Mouse (Mus musculus) MEL (cell line): ENCODE measurements around the gene Cebpzos. TPM values are rescaled to one million over a fixed set of nuclear protein-coding genes. Genes with fewer than 3 reads are reported as not detected.
A peak's percentile ranks its signal among the peaks of the same experiment; 100 is the strongest.

Experiments used
- DNase-seq: peaks from one replicate; pipeline ENCODE4 v3.0.0; 2011; ENCODE audit warnings: low read depth, low spot score
- H3K27ac ChIP-seq: 2 replicates; pipeline ENCODE4 v1.5.1; 2012; ENCODE audit warnings: low read depth, mild to moderate bottlenecking, control low read depth, low read length, moderate library complexity; ENCODE audit not compliant: control insufficient read depth
- H3K27me3 ChIP-seq, 2 experiments: fragments of 150-350 bp in 1 of 2; sonication (generic) in 1 of 2; 2 replicates each; pipeline ENCODE4 v1.6.1; 2012; ENCODE audit warnings: low read length in 2 of 2, mild to moderate bottlenecking in 2 of 2, improper control_type of control experiment in 1 of 2, moderate library complexity in 1 of 2; ENCODE audit not compliant: insufficient read depth in 2 of 2, control insufficient read depth in 1 of 2
- H3K36me3 ChIP-seq, 2 experiments: 2 replicates each; pipeline ENCODE4 v1.6.1; 2012 to 2014; ENCODE audit warnings: low read length in 2 of 2, improper control_type of control experiment in 1 of 2, inconsistent platforms in 1 of 2, mild to moderate bottlenecking in 1 of 2; ENCODE audit not compliant: insufficient read depth in 2 of 2, control insufficient read depth in 1 of 2
- H3K4me1 ChIP-seq, 2 experiments: fragments of 150-350 bp in 1 of 2; sonication (generic) in 1 of 2; 2 replicates each; pipeline ENCODE4 v1.6.1; 2012; ENCODE audit warnings: low read length in 2 of 2, improper control_type of control experiment in 1 of 2, mild to moderate bottlenecking in 1 of 2; ENCODE audit not compliant: insufficient read depth in 2 of 2, control insufficient read depth in 1 of 2
- H3K4me3 ChIP-seq, 2 experiments: fragments of 150-350 bp in 1 of 2; sonication (generic) in 1 of 2; 2 replicates each; pipeline ENCODE4 v1.5.1; 2012; ENCODE audit warnings: low read depth in 2 of 2, low read length in 2 of 2, mild to moderate bottlenecking in 2 of 2, moderate library complexity in 2 of 2, control low read depth in 1 of 2, improper control_type of control experiment in 1 of 2; ENCODE audit not compliant: control insufficient read depth in 1 of 2, insufficient read depth in 1 of 2
- H3K79me2 ChIP-seq: 2 replicates; pipeline ENCODE4 v1.6.1; 2012; ENCODE audit warnings: mild to moderate bottlenecking, low read length, moderate library complexity; ENCODE audit not compliant: control insufficient read depth, poor library complexity, insufficient read depth
- H3K9ac ChIP-seq: 2 replicates; pipeline ENCODE4 v1.6.1; 2012; ENCODE audit warnings: low read depth, mild to moderate bottlenecking, control low read depth, low read length, moderate library complexity; ENCODE audit not compliant: control insufficient read depth, poor library complexity, severe bottlenecking
- H3K9me3 ChIP-seq: fragments of 150-350 bp; sonication (generic); replicated peaks from 2 replicates; pipeline ENCODE4 v1.6.1; 2012; ENCODE audit warnings: mild to moderate bottlenecking, low read length, improper control_type of control experiment, moderate library complexity; ENCODE audit not compliant: insufficient read depth
- CHD1 ChIP-seq: IDR thresholded peaks from 2 replicates; pipeline ENCODE4 v1.6.1; 2012; ENCODE audit warnings: low read depth, mild to moderate bottlenecking, inconsistent platforms, low read length, improper control_type of control experiment
- E2F4 ChIP-seq: IDR thresholded peaks from 2 replicates; pipeline ENCODE4 v1.6.1; 2011; ENCODE audit warnings: low read depth, low read length, improper control_type of control experiment, borderline replicate concordance
- ELF1 ChIP-seq: IDR thresholded peaks from 2 replicates; pipeline ENCODE4 v1.6.1; 2014; ENCODE audit warnings: low read depth, mild to moderate bottlenecking, inconsistent platforms, low read length, improper control_type of control experiment, moderate library complexity
- EP300 ChIP-seq, 2 experiments: IDR thresholded peaks; 2 replicates each; pipeline ENCODE4 v1.6.1; 2011; ENCODE audit warnings: improper control_type of control experiment in 2 of 2, low read length in 2 of 2, low read depth in 1 of 2, mild to moderate bottlenecking in 1 of 2
- ETS1 ChIP-seq: IDR thresholded peaks from 2 replicates; pipeline ENCODE4 v1.6.1; 2012; ENCODE audit warnings: low read depth, mild to moderate bottlenecking, inconsistent platforms, low read length, improper control_type of control experiment, moderate library complexity
- HCFC1 ChIP-seq: IDR thresholded peaks from 2 replicates; pipeline ENCODE4 v1.6.1; 2012; ENCODE audit warnings: low read depth, mild to moderate bottlenecking, inconsistent platforms, low read length, improper control_type of control experiment, moderate library complexity
- JUND ChIP-seq: IDR thresholded peaks from 2 replicates; pipeline ENCODE4 v1.6.1; 2011; ENCODE audit warnings: low read depth, mild to moderate bottlenecking, improper control_type of control experiment, low read length
- KAT2A ChIP-seq: conservative IDR thresholded peaks from 2 replicates; pipeline ENCODE4 v1.6.1; 2012; ENCODE audit warnings: low read depth, low read length, improper control_type of control experiment, inconsistent platforms
- MAFK ChIP-seq: IDR thresholded peaks from 2 replicates; pipeline ENCODE4 v1.6.1; 2011; ENCODE audit warnings: low read depth, mild to moderate bottlenecking, low read length, improper control_type of control experiment, borderline replicate concordance
- MAZ ChIP-seq: IDR thresholded peaks from 2 replicates; pipeline ENCODE4 v1.6.1; 2012; ENCODE audit warnings: low read depth, mild to moderate bottlenecking, inconsistent platforms, low read length, improper control_type of control experiment
- MEF2A ChIP-seq: IDR thresholded peaks from 2 replicates; pipeline ENCODE4 v1.6.1; 2014; ENCODE audit warnings: low read depth, mild to moderate bottlenecking, inconsistent platforms, low read length, improper control_type of control experiment; ENCODE audit not compliant: poor library complexity, insufficient replicate concordance, severe bottlenecking; ENCODE audit errors: extremely low read depth
- MYB ChIP-seq: IDR thresholded peaks from 2 replicates; pipeline ENCODE4 v1.6.1; 2011; ENCODE audit warnings: mild to moderate bottlenecking, low read depth, low read length, improper control_type of control experiment
- MYC ChIP-seq: IDR thresholded peaks from 2 replicates; pipeline ENCODE4 v1.6.1; 2011; ENCODE audit warnings: low read depth, mild to moderate bottlenecking, low read length, improper control_type of control experiment, moderate library complexity
- NELFE ChIP-seq: IDR thresholded peaks from 2 replicates; pipeline ENCODE4 v1.6.1; 2011; ENCODE audit warnings: low read depth, low read length, improper control_type of control experiment
- NRF1 ChIP-seq: IDR thresholded peaks from 2 replicates; pipeline ENCODE4 v1.6.1; 2014; ENCODE audit warnings: low read depth, mild to moderate bottlenecking, inconsistent platforms, low read length, improper control_type of control experiment, moderate library complexity; ENCODE audit not compliant: poor library complexity, insufficient read depth, severe bottlenecking
- POLR2AphosphoS2 ChIP-seq: IDR thresholded peaks from 2 replicates; pipeline ENCODE4 v1.6.1; 2011; ENCODE audit warnings: low read length, improper control_type of control experiment
- POLR2AphosphoS5 ChIP-seq: IDR thresholded peaks from 2 replicates; pipeline ENCODE4 v1.6.1; 2012; ENCODE audit warnings: low read depth, borderline replicate concordance, mild to moderate bottlenecking, inconsistent platforms, low read length, moderate library complexity, mixed read lengths
- RCOR1 ChIP-seq: IDR thresholded peaks from 2 replicates; pipeline ENCODE4 v1.6.1; 2012; ENCODE audit warnings: low read depth, mild to moderate bottlenecking, inconsistent platforms, low read length, improper control_type of control experiment
- SMC3 ChIP-seq: IDR thresholded peaks from 2 replicates; pipeline ENCODE4 v1.6.1; 2011; ENCODE audit warnings: low read depth, low read length, improper control_type of control experiment
- TAL1 ChIP-seq: IDR thresholded peaks from 2 replicates; pipeline ENCODE4 v1.6.1; 2012; ENCODE audit warnings: mild to moderate bottlenecking, inconsistent platforms, low read length, moderate library complexity, mixed read lengths
- TCF12 ChIP-seq: IDR thresholded peaks from 2 replicates; pipeline ENCODE4 v1.6.1; 2014; ENCODE audit warnings: low read depth, mild to moderate bottlenecking, inconsistent platforms, low read length, improper control_type of control experiment, moderate library complexity
- UBTF ChIP-seq: IDR thresholded peaks from 2 replicates; pipeline ENCODE4 v1.6.1; 2012; ENCODE audit warnings: low read depth, mild to moderate bottlenecking, inconsistent platforms, low read length, improper control_type of control experiment, moderate library complexity, borderline replicate concordance; ENCODE audit not compliant: insufficient read depth
- USF1 ChIP-seq: IDR thresholded peaks from 2 replicates; pipeline ENCODE4 v1.6.1; 2014; ENCODE audit warnings: low read depth, mild to moderate bottlenecking, inconsistent platforms, low read length, improper control_type of control experiment, moderate library complexity
- ZNF384 ChIP-seq: IDR thresholded peaks from 2 replicates; pipeline ENCODE4 v1.6.1; 2012; ENCODE audit warnings: low read depth, mild to moderate bottlenecking, inconsistent platforms, low read length, improper control_type of control experiment
- polyA plus RNA-seq, 2 experiments: library from polyadenylated mRNA; stranded (reverse) in 1 of 2; unstranded in 1 of 2; fragments of >175 nt in 1 of 2; fragments of >200 nt in 1 of 2; gene quantifications; 2 replicates each; pipeline versions ENCODE4 v1.2.1 to v1.2.4; 2012; ENCODE audit warnings: low replicate concordance in 2 of 2, low read depth in 1 of 2; ENCODE audit not compliant: insufficient read length in 2 of 2, insufficient read depth in 1 of 2, missing spikeins in 1 of 2
- total RNA-seq: library from RNA; depleted of rRNA; stranded (reverse); fragments of 300-350 nt; gene quantifications from 2 replicates; pipeline ENCODE4 v1.2.3, GENCODE M21; 2012

Gene Cebpzos
- total and polyA plus RNA-seq, 3 experiments, result 18.9 to 30.2 TPM; not detected in 1

DNA sequence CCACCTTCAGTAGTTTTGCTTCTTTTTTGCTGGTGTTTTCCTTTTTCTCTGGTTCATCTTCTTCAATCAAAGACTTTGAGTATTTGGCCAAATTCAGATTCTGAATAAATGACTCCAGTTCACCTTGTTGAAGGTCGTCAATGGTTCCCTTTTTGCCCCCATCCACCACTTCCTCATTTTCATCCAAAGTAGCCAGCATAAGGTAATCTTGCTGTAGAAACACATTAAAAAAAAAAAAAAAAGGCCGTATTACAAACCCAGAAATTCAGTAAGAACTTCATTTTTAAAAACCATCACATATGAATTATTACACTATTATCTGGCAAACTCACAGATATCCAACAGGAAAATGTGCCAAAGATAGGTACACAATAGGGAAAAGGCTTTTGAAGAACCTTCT, 19.6 kb downstream of the Cebpzos start:
- H3K27ac ChIP-seq, result peak overlapping the region; percentile 66
- H3K4me1 ChIP-seq, result peaks cover 8 to 14% of the 10 kb centered on the region in 2 experiments
- DNase-seq, result peak; percentile 79
- peak overlapping the region; percentile 84 to 86 for H3K4me3 ChIP-seq
- H3K27me3 ChIP-seq, result no peaks in the 10 kb centered on the region
- H3K79me2 ChIP-seq, result peaks cover 42% of the 10 kb centered on the region
- H3K9ac ChIP-seq, result peak overlapping the region; percentile 91
- H3K9me3 ChIP-seq, result no peaks in the 10 kb centered on the region
- peaks cover 9 to 32% of the 10 kb centered on the region in 2 experiments for H3K36me3 ChIP-seq
- TF ChIP-seq MEF2A (no peak), MYB (no peak), MAFK (no peak), RCOR1 (0 out of 2 replicates have a peak, but pooled peaks have one; percentile 36), NRF1 (no peak), NELFE (no peak), HCFC1 (no peak), POLR2AphosphoS5 (no peak), MAZ (0 out of 2 replicates have a peak, but pooled peaks have one; percentile 42), CHD1 (peak; percentile 45; the same call in 1 of the 2 replicates), KAT2A (no peak), EP300 (IDR thresholded peaks at IDR 0.05; ENCODE audit: low read depth in 1 of 2, low read length in 2 of 2) (peak in 1 of 2 experiments; percentile 49; a peak in 2 of 4 replicates), JUND (no peak), SMC3 (no peak), UBTF (no peak), ELF1 (peak; percentile 49; the same call in 1 of the 2 replicates), E2F4 (no peak), TCF12 (0 out of 2 replicates have a peak, but pooled peaks have one; percentile 7), MYC (peak; percentile 54; the same call in 1 of the 2 replicates), TAL1 (no peak), USF1 (no peak), POLR2AphosphoS2 (no peak), ZNF384 (peak; percentile 90), ETS1 (0 out of 2 replicates have a peak, but pooled peaks have one; percentile 38)
